Mouse (Mus musculus): ENCODE measurements around the gene Zfp991. TPM values are rescaled to one million over a fixed set of nuclear protein-coding genes. Genes with fewer than 3 reads are reported as not detected.
"Not testable (repeated sequence)": the region's sequence is repeated elsewhere in the genome, so short reads cannot be mapped to it uniquely, and the experiment has no call there.

Zfp991 gene
- polyA plus RNA-seq (2016; fragmentation: Nextera tagmentation; extraction: Ambion mirVana) = 7.8 and 8.3 TPM in 2 replicates

- not testable (repeated sequence) for H3K4me1 ChIP-seq; DNase-seq (ENCODE audit: extremely low spot score, low spot score); H3K27me3 ChIP-seq (ENCODE audit: poor library complexity, severe bottlenecking); H3K36me3 ChIP-seq (replicated peaks); H3K27ac ChIP-seq
- peak within 1 kb of the TSS; percentile 39 for H3K4me3 ChIP-seq
- H3K9me3 ChIP-seq = peaks cover 15% of the 10 kb centered on the region
- WGBS = 61% methylated on average over 2 of the region's 15 CpGs
These were observed at the start of gene Zfp991 for GRCm38 (mm10) chr4:147131837-147132459. Zfp991 (plus strand) TSS chr4:147132038.

GRCm38 (mm10) chr4:147095641-147096040 lies 36.2 kb upstream of the Zfp991 start:
- not testable (repeated sequence) for H3K27me3 ChIP-seq (ENCODE audit: poor library complexity, severe bottlenecking); H3K4me1 ChIP-seq; H3K27ac ChIP-seq; H3K36me3 ChIP-seq (replicated peaks); H3K4me3 ChIP-seq; DNase-seq (ENCODE audit: extremely low spot score, low spot score)
- 67% methylated on average over 2 of the region's 2 CpGs for WGBS
- H3K9me3 ChIP-seq = peaks cover 19% of the 10 kb centered on the region

- Histone ChIP-seq H3K27ac (peak overlapping the region; percentile 62), H3K4me3 (peak overlapping the region; percentile 60)
- H3K4me1 ChIP-seq; H3K9me3 ChIP-seq; H3K36me3 ChIP-seq (replicated peaks); H3K27me3 ChIP-seq (ENCODE audit: poor library complexity, severe bottlenecking): not testable (repeated sequence)
- peak; percentile 44 for DNase-seq (ENCODE audit: extremely low spot score, low spot score)
- WGBS = under 1% methylated on average over 101 of the region's 109 CpGs
These were observed 29.9 kb upstream of the Zfp991 start for GRCm38 (mm10) chr4:147101666-147102626.

GRCm38 (mm10) chr4:147103814-147104213 lies 28.0 kb upstream of the Zfp991 start:
- not testable (repeated sequence) for H3K27me3 ChIP-seq (ENCODE audit: poor library complexity, severe bottlenecking); H3K4me1 ChIP-seq; H3K9me3 ChIP-seq; H3K4me3 ChIP-seq; H3K36me3 ChIP-seq (replicated peaks); DNase-seq (ENCODE audit: extremely low spot score, low spot score); H3K27ac ChIP-seq
- WGBS = 53% methylated on average over 4 of the region's 4 CpGs

GRCm38 (mm10) chr4:147117839-147118238 lies 14.0 kb upstream of the Zfp991 start:
- H3K27me3 ChIP-seq (ENCODE audit: poor library complexity, severe bottlenecking) = not testable (repeated sequence)
- WGBS = 68% methylated on average over 2 of the region's 3 CpGs

GRCm38 (mm10) chr4:147122286-147122685 lies 9.6 kb upstream of the Zfp991 start:
- 80% methylated on average over 1 of the region's 1 CpGs for WGBS
- peak; percentile 14 for DNase-seq (ENCODE audit: extremely low spot score, low spot score)
- H3K4me1 ChIP-seq; H3K27me3 ChIP-seq (ENCODE audit: poor library complexity, severe bottlenecking); H3K4me3 ChIP-seq; H3K36me3 ChIP-seq (replicated peaks); H3K27ac ChIP-seq: not testable (repeated sequence)
- peaks cover 39% of the 10 kb centered on the region for H3K9me3 ChIP-seq

More at GRCm38 (mm10) chr4:147117839-147118238, 14.0 kb upstream of the Zfp991 start:
- H3K4me3 ChIP-seq; DNase-seq (ENCODE audit: extremely low spot score, low spot score); H3K36me3 ChIP-seq (replicated peaks); H3K4me1 ChIP-seq; H3K27ac ChIP-seq: not testable (repeated sequence)
- peaks cover 20% of the 10 kb centered on the region for H3K9me3 ChIP-seq

GRCm38 (mm10) chr4:147123797-147124196 lies 8.0 kb upstream of the Zfp991 start:
- H3K27me3 ChIP-seq (ENCODE audit: poor library complexity, severe bottlenecking); H3K27ac ChIP-seq; H3K4me3 ChIP-seq; H3K36me3 ChIP-seq (replicated peaks); H3K4me1 ChIP-seq: not testable (repeated sequence)
- peak; percentile 9 for DNase-seq (ENCODE audit: extremely low spot score, low spot score)
- H3K9me3 ChIP-seq = peaks cover 48% of the 10 kb centered on the region

- H3K36me3 ChIP-seq (replicated peaks); H3K27me3 ChIP-seq (ENCODE audit: poor library complexity, severe bottlenecking); H3K4me1 ChIP-seq: not testable (repeated sequence)
- WGBS = 7% methylated on average over 46 of the region's 48 CpGs
- H3K27ac ChIP-seq = peak overlapping the region; percentile 89
- peaks cover 48% of the 10 kb centered on the region for H3K9me3 ChIP-seq
- peak overlapping the region; percentile 59 for H3K4me3 ChIP-seq
- DNase-seq (ENCODE audit: extremely low spot score, low spot score) = peak; percentile 87
These were observed 7.2 kb upstream of the Zfp991 start for GRCm38 (mm10) chr4:147124400-147125306.

- H3K36me3 ChIP-seq (replicated peaks); H3K27me3 ChIP-seq (ENCODE audit: poor library complexity, severe bottlenecking); H3K4me1 ChIP-seq: not testable (repeated sequence)
- peak; percentile 16 for DNase-seq (ENCODE audit: extremely low spot score, low spot score)
- H3K9me3 ChIP-seq = peaks cover 48% of the 10 kb centered on the region
- 20% methylated on average over 4 of the region's 4 CpGs for whole genome bisulfite sequencing
- H3K27ac ChIP-seq = peak overlapping the region; percentile 89
- H3K4me3 ChIP-seq = peak overlapping the region; percentile 59
These were observed 6.5 kb upstream of the Zfp991 start for GRCm38 (mm10) chr4:147125326-147125725.

GRCm38 (mm10) chr4:147125870-147126269 lies 6.0 kb upstream of the Zfp991 start:
- H3K27me3 ChIP-seq (ENCODE audit: poor library complexity, severe bottlenecking) = not testable (repeated sequence)
- 91% methylated on average over 4 of the region's 4 CpGs for WGBS

GRCm38 (mm10) chr4:147126435-147126834 lies 5.4 kb upstream of the Zfp991 start:
- not testable (repeated sequence) for H3K27ac ChIP-seq; H3K4me1 ChIP-seq; H3K36me3 ChIP-seq (replicated peaks); H3K27me3 ChIP-seq (ENCODE audit: poor library complexity, severe bottlenecking); DNase-seq (ENCODE audit: extremely low spot score, low spot score); H3K4me3 ChIP-seq
- WGBS = 82% methylated on average over 2 of the region's 2 CpGs
- peaks cover 48% of the 10 kb centered on the region for H3K9me3 ChIP-seq

More at GRCm38 (mm10) chr4:147125870-147126269, 6.0 kb upstream of the Zfp991 start:
- peak; percentile 14 for DNase-seq (ENCODE audit: extremely low spot score, low spot score)
- H3K27ac ChIP-seq; H3K36me3 ChIP-seq (replicated peaks); H3K4me3 ChIP-seq; H3K4me1 ChIP-seq: not testable (repeated sequence)
- H3K9me3 ChIP-seq = peaks cover 48% of the 10 kb centered on the region

- not testable (repeated sequence) for H3K27me3 ChIP-seq (ENCODE audit: poor library complexity, severe bottlenecking); DNase-seq (ENCODE audit: extremely low spot score, low spot score)
- 84% methylated on average over 2 of the region's 2 CpGs for WGBS
These were observed 4.7 kb upstream of the Zfp991 start for GRCm38 (mm10) chr4:147127137-147127536.

More at GRCm38 (mm10) chr4:147127137-147127536, 4.7 kb upstream of the Zfp991 start:
- H3K9me3 ChIP-seq = peaks cover 44% of the 10 kb centered on the region
- not testable (repeated sequence) for H3K4me1 ChIP-seq; H3K36me3 ChIP-seq (replicated peaks); H3K4me3 ChIP-seq; H3K27ac ChIP-seq
